ENCODE assay signal across 26 mouse cellular contexts in the genomic region with DNA sequence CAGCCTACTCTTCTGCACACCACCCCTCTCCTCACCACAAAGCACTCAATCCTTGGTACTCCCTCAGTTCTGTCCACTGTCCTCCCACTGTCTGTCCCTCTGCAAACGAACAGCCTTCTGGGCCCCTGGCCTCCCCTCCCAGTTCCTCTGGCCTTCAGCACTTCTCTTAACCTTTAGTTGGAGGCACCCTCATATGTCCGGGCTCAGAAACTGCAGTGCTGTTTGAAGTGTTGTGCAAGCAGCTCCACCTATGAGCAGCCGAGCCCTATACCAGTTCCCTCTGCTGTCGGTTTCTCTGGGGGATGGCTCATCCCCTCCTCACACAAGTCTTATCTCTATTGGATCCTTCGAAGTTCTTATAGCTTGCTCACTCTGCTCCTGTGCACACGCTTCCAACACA. TPM values are rescaled to one million over a fixed set of nuclear protein-coding genes. Genes with fewer than 3 reads are reported as not detected.
DNase-seq lines count a peak whose midpoint lies in the region; ATAC-seq and TF ChIP-seq lines count a peak whose summit lies in the region.
"Had no signal": no experiment of that assay in that cellular context is flagged by ENCODE, and none has a peak within 500 bp of the region (broad histone marks: within the 10 kb centered on the region; RNA-seq: fewer than 3 reads in every experiment).

No protein-coding gene starts in this region.

- H3K36me3 ChIP-seq in liver, embryonic 13.5 days, result no peaks in the 10 kb centered on the region
- H3K36me3 ChIP-seq in hindbrain, embryonic 14.5 days (replicated peaks; ENCODE audit: control insufficient read depth, insufficient read depth), result no peaks in the 10 kb centered on the region
- H3K36me3 ChIP-seq: embryonic facial prominence, embryonic 15.5 days; forebrain, embryonic 10.5 days; heart, embryonic 13.5 days had no signal

- H3K27me3 ChIP-seq in liver, embryonic 13.5 days, result no peaks in the 10 kb centered on the region
- peaks cover 3% of the 10 kb centered on the region; the same call in 1 of the 2 replicates for H3K27me3 ChIP-seq in hindbrain, embryonic 14.5 days (ENCODE audit: control insufficient read depth, insufficient read depth, low read length)
- no peaks in the 10 kb centered on the region for H3K27me3 ChIP-seq in cerebellum, adult 2 months (ENCODE audit: control insufficient read depth, insufficient read depth, low read length)
- H3K27me3 ChIP-seq: embryonic facial prominence, embryonic 15.5 days had no signal

- no peak overlapping the region for H3K4me2 ChIP-seq in liver, embryonic 13.5 days
- H3K4me2 ChIP-seq in hindbrain, embryonic 14.5 days (replicated peaks), result no peak overlapping the region
- H3K4me2 ChIP-seq: embryonic facial prominence, embryonic 15.5 days; heart, embryonic 13.5 days had no signal

- TF ChIP-seq POLR2A in cerebellum, adult 2 months (IDR thresholded peaks at IDR 0.05; ENCODE audit: borderline replicate concordance, insufficient read depth, low read length), result no peak

- no peaks in the 10 kb centered on the region for H3K9me3 ChIP-seq in liver, embryonic 13.5 days (replicated peaks)
- no peaks in the 10 kb centered on the region for H3K9me3 ChIP-seq in hindbrain, embryonic 14.5 days (ENCODE audit: control insufficient read depth, low read length)
- H3K9me3 ChIP-seq: embryonic facial prominence, embryonic 15.5 days; forebrain, embryonic 10.5 days; heart, embryonic 13.5 days had no signal

- H3K27ac ChIP-seq in liver, embryonic 13.5 days, result no peak overlapping the region
- no peak overlapping the region for H3K27ac ChIP-seq in hindbrain, embryonic 14.5 days
- no peak overlapping the region for H3K27ac ChIP-seq in cerebellum, adult 2 months (ENCODE audit: insufficient read depth, low read length)
- H3K27ac ChIP-seq: embryonic facial prominence, embryonic 15.5 days; forebrain, embryonic 10.5 days; gastrocnemius, adult 2 months; heart, embryonic 13.5 days; hindbrain, postnatal 0 days had no signal

- H3K4me3 ChIP-seq in liver, embryonic 13.5 days (replicated peaks), result no peak overlapping the region
- no peak overlapping the region for H3K4me3 ChIP-seq in hindbrain, embryonic 14.5 days (replicated peaks; ENCODE audit: low read length)
- H3K4me3 ChIP-seq in cerebellum, adult 2 months (replicated peaks; ENCODE audit: insufficient read depth, low read depth, low read length), result no peak overlapping the region
- H3K4me3 ChIP-seq: embryonic facial prominence, embryonic 15.5 days; erythroblast, embryonic 14.5 days; forebrain, embryonic 10.5 days; gastrocnemius, adult 2 months; heart, embryonic 13.5 days had no signal

- peak; percentile 51; the same call in 1 of the 2 replicates for ATAC-seq in liver, embryonic 13.5 days (ENCODE audit: low read depth)
- ATAC-seq in granulocyte monocyte progenitor cell, adult 5-6 weeks (replicated peaks; ENCODE audit: poor library complexity, severe bottlenecking), result peak; percentile 73
- peak; percentile 78 for ATAC-seq in megakaryocyte, adult 5-6 weeks (ENCODE audit: poor library complexity, severe bottlenecking)
- ATAC-seq in hindbrain, embryonic 14.5 days (ENCODE audit: low FRiP score), result no peak
- ATAC-seq: forebrain, embryonic 14.5 days; hindbrain, postnatal 0 days had no signal

- H3K4me1 ChIP-seq in liver, embryonic 13.5 days (replicated peaks), result 0 out of 2 replicates have a peak, but pooled peaks cover 4% of the 10 kb centered on the region
- no peaks in the 10 kb centered on the region for H3K4me1 ChIP-seq in hindbrain, embryonic 14.5 days (replicated peaks; ENCODE audit: control insufficient read depth, insufficient read depth, low read length)
- H3K4me1 ChIP-seq in cerebellum, adult 2 months (ENCODE audit: control insufficient read depth, insufficient read depth, low read length), result no peaks in the 10 kb centered on the region
- H3K4me1 ChIP-seq: embryonic facial prominence, embryonic 15.5 days; forebrain, embryonic 10.5 days; heart, embryonic 13.5 days had no signal

- no peak overlapping the region for H3K9ac ChIP-seq in liver, embryonic 13.5 days
- no peak overlapping the region for H3K9ac ChIP-seq in hindbrain, embryonic 14.5 days
- H3K9ac ChIP-seq: embryonic facial prominence, embryonic 15.5 days; heart, embryonic 13.5 days had no signal

- no peak for TF ChIP-seq CTCF in cerebellum, adult 2 months (IDR thresholded peaks at IDR 0.05; ENCODE audit: borderline replicate concordance, insufficient read depth, low read depth, low read length)

- DNase-seq in liver, embryonic 13.5 days, result no peak
- no peak for DNase-seq in liver
- DNase-seq in ovary, postnatal 36 days (ENCODE audit: low spot score), result no peak
- no peak for DNase-seq in hindbrain, embryonic 14.5 days (ENCODE audit: low spot score)
- DNase-seq in cerebellum, adult 2 months, result no peak
- DNase-seq: adrenal gland, postnatal 10 days; cerebellum, adult 18-20 months; cerebellum, postnatal 10 days; embryo, embryonic 11 days; gastrocnemius, adult 2 months; gastrocnemius, postnatal 25 days; heart, adult 11 months; heart, postnatal 36 days had no signal

- WGBS in liver, embryonic 13.5 days (ENCODE audit: insufficient replicate concordance), result 20% methylated on average over 6 of the region's 6 CpGs
- WGBS in hindbrain, embryonic 14.5 days, result 72% methylated on average over 6 of the region's 6 CpGs
- WGBS in cerebellum, adult 2 months, result 63% methylated on average over 6 of the region's 6 CpGs

RNA-seq across cellular contexts. Expression of gene Il27, which starts 1.7 kb away (rescaled TPM):
- not detected in 2 replicates for polyA plus RNA-seq in liver, embryonic 13.5 days (2015; fragmentation: Nextera tagmentation; extraction: Ambion mirVana)
- 1.3 TPM in 1 of 2 replicates, not detected in the other for total RNA-seq in granulocyte monocyte progenitor cell, adult 5-6 weeks (2014; fragmentation: Nextera tagmentation)
- total RNA-seq in granulocyte monocyte progenitor cell, adult 5-6 weeks (2017), result 1.2 TPM in 1 of 2 replicates, not detected in the other
- 2.5 and 2.9 TPM in 2 replicates for total RNA-seq in megakaryocyte, adult 5-6 weeks (2015)
- 3.0 and 4.8 TPM in 2 replicates for total RNA-seq in megakaryocyte, adult 5-6 weeks (2017)
- not detected in 2 replicates for polyA plus RNA-seq in hindbrain, embryonic 14.5 days (2014; fragmentation: Nextera tagmentation; extraction: Ambion mirVana)
- not detected in 2 replicates for polyA plus RNA-seq in cerebellum, adult 2 months (2012; rRNA removed)
- total RNA-seq: adrenal gland, postnatal 10 days; adrenal gland, postnatal 4 days; ES-E14; gastrocnemius, adult 2 months; gastrocnemius, postnatal 25 days; heart, postnatal 36 days had no signal
- polyA plus RNA-seq: embryonic facial prominence, embryonic 11.5 days; embryonic facial prominence, embryonic 15.5 days; erythroblast, embryonic 14.5 days; forebrain, embryonic 10.5 days; forebrain, embryonic 14.5 days; heart, embryonic 13.5 days; heart, postnatal 0 days; hindbrain, embryonic 11.5 days; hindbrain, postnatal 0 days had no signal

RNA-seq across cellular contexts. Expression of gene Cln3, which starts 10.8 kb away (rescaled TPM):
- 11.5 and 12.4 TPM in 2 replicates for polyA plus RNA-seq in liver, embryonic 13.5 days (2015; fragmentation: Nextera tagmentation; extraction: Ambion mirVana)
- 37.7 and 61.7 TPM in 2 replicates for total RNA-seq in granulocyte monocyte progenitor cell, adult 5-6 weeks (2014; fragmentation: Nextera tagmentation)
- 9.6 and 16.3 TPM in 2 replicates for total RNA-seq in granulocyte monocyte progenitor cell, adult 5-6 weeks (2017)
- total RNA-seq in megakaryocyte, adult 5-6 weeks (2015), result 106 and 118 TPM in 2 replicates
- 59.5 and 77.8 TPM in 2 replicates for total RNA-seq in megakaryocyte, adult 5-6 weeks (2017)
- 24.7 and 24.8 TPM in 2 replicates for polyA plus RNA-seq in hindbrain, embryonic 14.5 days (2014; fragmentation: Nextera tagmentation; extraction: Ambion mirVana)
- 38.1 and 44.2 TPM in 2 replicates for polyA plus RNA-seq in cerebellum, adult 2 months (2012; rRNA removed)

RNA-seq across cellular contexts. Expression of gene Apobr, which starts 11.7 kb away (rescaled TPM):
- polyA plus RNA-seq in liver, embryonic 13.5 days (2015; fragmentation: Nextera tagmentation; extraction: Ambion mirVana), result 0.61 and 0.71 TPM in 2 replicates
- total RNA-seq in granulocyte monocyte progenitor cell, adult 5-6 weeks (2014; fragmentation: Nextera tagmentation), result 2.1 and 3.9 TPM in 2 replicates
- total RNA-seq in granulocyte monocyte progenitor cell, adult 5-6 weeks (2017), result 4.2 and 6.2 TPM in 2 replicates
- total RNA-seq in megakaryocyte, adult 5-6 weeks (2015), result 27.6 and 30.3 TPM in 2 replicates
- total RNA-seq in megakaryocyte, adult 5-6 weeks (2017), result 98.7 and 99.5 TPM in 2 replicates
- 0.26 and 0.36 TPM in 2 replicates for polyA plus RNA-seq in hindbrain, embryonic 14.5 days (2014; fragmentation: Nextera tagmentation; extraction: Ambion mirVana)
- 0.87 and 0.98 TPM in 2 replicates for polyA plus RNA-seq in cerebellum, adult 2 months (2012; rRNA removed)

RNA-seq across cellular contexts. Expression of gene Eif3c, which starts 30.2 kb away (rescaled TPM):
- 138 and 141 TPM in 2 replicates for polyA plus RNA-seq in liver, embryonic 13.5 days (2015; fragmentation: Nextera tagmentation; extraction: Ambion mirVana)
- total RNA-seq in granulocyte monocyte progenitor cell, adult 5-6 weeks (2014; fragmentation: Nextera tagmentation), result 188 and 206 TPM in 2 replicates
- 229 and 239 TPM in 2 replicates for total RNA-seq in granulocyte monocyte progenitor cell, adult 5-6 weeks (2017)
- total RNA-seq in megakaryocyte, adult 5-6 weeks (2015), result 110 and 121 TPM in 2 replicates
- total RNA-seq in megakaryocyte, adult 5-6 weeks (2017), result 131 and 143 TPM in 2 replicates
- 162 and 165 TPM in 2 replicates for polyA plus RNA-seq in hindbrain, embryonic 14.5 days (2014; fragmentation: Nextera tagmentation; extraction: Ambion mirVana)
- 115 and 116 TPM in 2 replicates for polyA plus RNA-seq in cerebellum, adult 2 months (2012; rRNA removed)

RNA-seq across cellular contexts. Expression of gene Nupr1, which starts 34.2 kb away (rescaled TPM):
- 1.7 and 2.0 TPM in 2 replicates for polyA plus RNA-seq in liver, embryonic 13.5 days (2015; fragmentation: Nextera tagmentation; extraction: Ambion mirVana)
- 0.92 and 1.3 TPM in 2 replicates for total RNA-seq in granulocyte monocyte progenitor cell, adult 5-6 weeks (2014; fragmentation: Nextera tagmentation)
- total RNA-seq in granulocyte monocyte progenitor cell, adult 5-6 weeks (2017), result 1.7 TPM in 1 of 2 replicates, not detected in the other
- 54.7 and 61.4 TPM in 2 replicates for total RNA-seq in megakaryocyte, adult 5-6 weeks (2015)
- 108 and 126 TPM in 2 replicates for total RNA-seq in megakaryocyte, adult 5-6 weeks (2017)
- polyA plus RNA-seq in hindbrain, embryonic 14.5 days (2014; fragmentation: Nextera tagmentation; extraction: Ambion mirVana), result 11.4 and 12.4 TPM in 2 replicates
- polyA plus RNA-seq in cerebellum, adult 2 months (2012; rRNA removed), result 9.3 and 10.6 TPM in 2 replicates
